Mouse (Mus musculus): ENCODE data around the gene Nudt14.

The Nudt14 gene

DNA sequence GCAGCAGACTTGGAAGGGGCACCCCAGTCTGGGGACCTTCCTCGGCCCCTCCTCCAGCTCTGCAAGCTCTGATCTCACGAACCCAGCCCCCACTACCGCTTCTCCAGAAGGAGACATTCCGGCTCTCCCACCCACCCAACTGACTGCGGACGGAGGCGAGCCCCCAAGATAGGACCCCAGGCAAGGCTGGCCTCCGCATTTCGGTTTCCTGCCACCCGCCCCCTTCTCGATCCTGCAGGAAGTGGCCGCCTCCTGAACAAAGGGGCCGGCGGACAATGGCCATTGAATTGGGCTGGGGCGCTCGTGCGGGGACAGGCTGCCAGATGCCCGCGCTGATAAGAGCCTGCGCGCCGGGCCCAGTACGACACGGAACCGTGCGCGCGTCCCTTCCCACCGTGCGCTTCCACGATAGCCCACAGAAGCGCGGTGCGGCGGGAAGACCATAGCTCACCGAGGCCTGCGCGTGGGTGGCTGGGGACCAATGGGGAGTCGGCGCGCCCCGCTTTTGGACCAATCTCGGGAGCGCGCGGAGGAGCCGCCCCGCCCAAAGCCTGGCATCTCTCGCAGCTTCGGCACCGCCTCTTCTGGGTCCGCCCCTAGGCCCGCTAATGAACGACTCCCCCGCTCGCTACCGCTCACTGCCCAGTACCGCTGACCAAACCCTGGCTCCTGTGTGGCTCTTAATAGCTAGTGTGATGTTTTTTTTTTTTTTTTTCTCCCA, 8.3 kb upstream of the Nudt14 start:
- peak; percentile 91 to 95 for DNase-seq

DNA sequence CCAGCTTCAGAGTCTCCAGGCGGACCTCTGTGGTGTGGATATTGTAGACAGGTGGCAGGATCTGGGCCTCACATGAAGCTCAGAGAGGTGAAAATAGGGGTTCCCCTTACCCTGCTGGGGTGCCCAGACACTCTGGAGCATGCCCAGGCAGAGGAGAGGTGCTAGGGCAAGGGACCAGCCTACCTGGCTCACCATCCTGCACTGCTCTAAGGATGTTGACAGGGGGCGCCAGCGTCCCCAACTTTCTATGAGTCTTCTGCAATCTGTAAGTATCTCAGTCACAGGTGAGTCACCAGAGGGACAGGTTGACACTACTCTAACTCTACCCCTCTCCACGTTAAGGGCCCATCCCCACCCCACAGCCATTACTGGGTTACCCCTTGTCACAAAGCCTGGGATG, 5.4 kb upstream of the Nudt14 start:
- DNase-seq, result peak in 1 of 2 experiments; percentile 52

DNA sequence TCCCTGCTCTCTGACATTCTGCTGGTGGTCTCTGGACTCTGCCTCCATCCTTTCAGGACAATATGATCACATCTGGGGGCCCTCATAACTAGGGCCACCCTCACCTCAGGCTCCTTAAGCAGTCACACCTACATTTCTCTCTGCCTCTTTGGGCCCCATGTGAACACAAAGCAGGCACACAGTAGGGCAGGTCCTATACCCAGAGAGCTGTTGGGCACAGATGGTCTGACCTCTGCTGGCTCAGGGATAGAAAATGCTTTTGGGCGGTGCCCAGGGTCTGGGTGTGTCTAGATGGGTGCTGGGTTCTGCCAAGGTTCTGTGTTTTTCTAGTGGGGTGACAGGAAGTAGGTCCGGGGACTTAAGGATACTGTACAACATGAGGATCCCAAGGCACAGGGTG, 1.7 kb upstream of the Nudt14 start:
- DNase-seq, result no peak

DNA sequence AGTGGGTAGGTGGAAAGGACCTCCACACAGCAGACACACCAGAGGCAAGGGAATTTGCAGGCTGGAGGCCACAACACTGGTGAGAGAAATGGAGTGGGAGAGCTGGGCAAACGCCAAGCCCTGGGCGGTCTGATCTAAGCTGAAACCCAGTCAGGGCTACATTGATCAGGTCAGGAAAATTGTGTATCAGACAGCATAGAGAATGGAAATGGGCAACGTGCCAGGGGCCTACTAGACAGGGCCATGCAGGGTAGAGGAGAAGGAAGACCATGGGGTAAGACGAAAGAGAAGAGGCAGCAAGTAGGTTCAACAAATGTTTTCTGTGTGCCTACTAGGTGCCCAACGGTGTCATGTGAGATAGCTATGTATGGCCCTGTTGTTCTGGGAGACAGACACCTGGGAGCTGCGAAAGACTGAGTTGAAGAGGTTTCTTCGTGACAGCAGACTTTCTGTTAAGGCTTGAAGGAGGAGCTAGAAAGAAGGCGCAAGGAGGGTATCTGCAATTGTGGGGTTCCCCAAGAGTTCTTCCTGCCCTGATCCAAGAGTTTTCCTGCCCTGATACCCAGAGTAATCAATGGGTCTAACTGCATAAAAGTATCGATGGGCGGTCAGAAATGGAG, 658 bp downstream of the Nudt14 start:
- no peak for DNase-seq

DNA sequence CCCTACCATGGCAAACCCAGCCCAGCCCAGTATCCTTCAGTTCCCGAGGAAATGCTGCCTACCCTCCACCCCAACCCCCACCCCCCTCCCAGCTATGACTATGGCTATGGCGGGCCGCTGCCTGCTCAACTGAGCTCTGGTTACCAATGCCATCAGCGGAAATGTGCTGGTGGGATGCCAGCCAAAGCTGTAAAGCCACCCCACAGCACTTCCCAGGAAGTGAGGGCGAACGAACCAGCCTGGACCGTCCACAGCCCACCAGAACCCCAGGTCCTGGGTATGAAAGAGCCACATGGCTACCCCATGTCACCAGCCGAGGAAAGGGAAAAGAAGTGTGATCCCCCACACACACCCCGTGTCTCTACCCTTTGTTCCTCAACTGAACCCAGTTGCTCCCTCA, 1.2 kb downstream of the Nudt14 start:
- DNase-seq, result peak in 1 of 2 experiments; percentile 55

DNA sequence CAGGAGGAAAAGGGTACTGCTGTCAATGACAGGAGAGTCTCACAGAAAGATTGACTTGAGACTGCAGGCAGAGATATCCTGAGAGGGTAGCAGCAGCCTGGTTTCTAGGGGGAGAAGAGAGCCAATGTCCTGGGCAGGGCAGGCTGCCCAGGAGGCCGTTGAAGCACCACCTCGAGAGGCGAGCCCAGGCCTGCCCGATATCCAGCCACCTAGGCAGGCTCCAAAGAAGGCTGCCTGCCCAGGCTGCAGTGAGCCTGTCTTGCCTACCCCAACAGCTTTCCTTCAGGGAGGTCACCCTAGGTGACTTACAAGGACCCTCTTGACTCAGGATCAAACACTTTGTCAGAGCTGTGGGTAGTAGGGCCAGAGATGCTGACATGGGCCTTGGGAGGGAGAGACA, 1.7 kb downstream of the Nudt14 start:
- no peak for DNase-seq

DNA sequence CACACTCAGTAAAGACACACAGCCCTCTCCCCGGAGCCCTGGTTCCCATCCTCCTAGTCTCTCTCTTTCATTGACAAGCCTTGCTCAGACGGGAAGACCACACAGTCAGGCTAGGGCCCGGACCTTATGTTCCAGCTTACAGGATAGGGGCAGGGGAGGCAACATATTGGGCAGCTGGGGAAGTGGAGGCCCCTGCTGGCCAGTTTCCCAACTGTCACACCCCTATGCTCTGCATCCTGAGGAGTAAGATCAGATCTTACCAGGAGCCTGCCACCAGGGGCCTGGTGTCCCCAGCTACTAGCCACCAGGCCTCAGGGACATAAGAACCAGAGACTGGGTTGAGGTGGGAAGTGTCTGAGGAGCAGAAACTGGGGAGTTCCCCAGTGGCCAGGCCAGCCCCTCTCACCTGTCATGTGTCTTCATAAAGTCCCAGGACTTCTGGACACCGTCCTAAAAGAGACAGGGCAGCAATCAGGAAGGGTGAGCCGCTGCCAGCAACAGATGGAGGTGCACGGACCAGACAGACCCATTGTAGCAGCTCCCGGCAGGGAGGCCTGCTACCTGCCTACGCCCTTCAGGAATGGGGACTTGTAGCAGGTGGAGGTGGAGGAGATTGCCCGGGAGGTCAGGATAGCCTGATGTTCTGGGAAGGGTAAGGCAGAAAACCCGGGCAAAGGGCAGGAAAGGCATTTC, 2.9 kb downstream of the Nudt14 start:
- peak; percentile 61 to 67 for DNase-seq

DNA sequence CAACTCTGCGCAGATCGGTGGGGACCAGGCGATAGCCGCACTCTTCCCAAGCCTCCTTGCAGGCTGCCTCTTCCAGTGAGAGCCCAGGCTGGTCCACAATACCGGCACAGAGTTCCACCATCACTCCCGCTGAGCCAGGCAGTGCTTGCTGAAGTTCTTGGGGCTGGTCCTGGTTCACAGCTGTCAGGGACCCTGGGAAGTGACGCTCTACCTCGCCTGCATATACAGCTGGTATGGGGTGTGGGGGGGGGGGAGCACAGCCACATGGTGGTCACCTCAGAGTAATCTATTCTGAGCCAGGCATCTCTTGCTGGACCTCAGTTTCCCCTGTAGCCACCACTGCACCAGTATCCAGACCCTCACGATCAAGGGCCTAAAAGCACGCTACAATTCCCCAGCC, 3.6 kb downstream of the Nudt14 start:
- no peak for DNase-seq

DNA sequence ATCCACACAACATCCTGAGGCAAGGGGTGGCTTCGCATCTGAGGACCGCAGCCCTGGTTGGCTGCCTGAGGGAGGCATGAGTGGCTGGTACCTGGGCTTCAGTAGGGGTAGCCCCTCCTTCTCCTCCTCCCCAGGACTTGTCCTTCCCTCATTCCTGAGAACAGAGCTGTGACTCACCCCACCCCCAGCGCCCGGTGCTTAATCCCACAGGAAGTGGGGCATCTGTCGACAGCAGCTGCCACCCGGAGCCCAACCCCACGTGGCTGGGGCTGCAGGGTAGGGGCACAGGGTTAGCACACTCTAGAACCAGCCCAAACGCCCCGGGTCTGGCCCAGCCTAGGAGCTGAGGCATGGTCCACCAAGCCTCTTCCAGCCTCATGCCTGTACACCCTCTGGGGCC, 4.0 kb downstream of the Nudt14 start:
- peak in 1 of 2 experiments; percentile 57 for DNase-seq

DNA sequence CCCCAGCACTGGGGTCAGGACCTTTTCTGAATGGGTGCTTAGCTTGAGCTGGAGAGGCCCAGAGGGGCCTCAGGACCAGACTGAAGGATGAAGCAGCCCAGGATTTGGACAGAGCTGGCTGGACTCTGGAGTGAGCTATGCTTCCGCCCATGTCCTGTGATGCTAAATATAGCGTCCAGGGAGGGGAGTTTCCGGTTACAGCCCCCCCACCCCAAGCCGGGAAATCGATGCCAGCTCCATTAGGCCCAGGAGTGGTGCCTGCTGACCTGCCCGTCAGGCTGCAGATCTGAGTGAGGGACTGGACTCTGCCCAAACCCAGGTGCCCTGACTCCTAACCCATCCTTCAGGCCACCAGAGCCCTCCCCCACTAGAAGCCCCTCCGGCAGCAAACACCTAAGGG, 9.3 kb downstream of the Nudt14 start:
- DNase-seq, result no peak

DNA sequence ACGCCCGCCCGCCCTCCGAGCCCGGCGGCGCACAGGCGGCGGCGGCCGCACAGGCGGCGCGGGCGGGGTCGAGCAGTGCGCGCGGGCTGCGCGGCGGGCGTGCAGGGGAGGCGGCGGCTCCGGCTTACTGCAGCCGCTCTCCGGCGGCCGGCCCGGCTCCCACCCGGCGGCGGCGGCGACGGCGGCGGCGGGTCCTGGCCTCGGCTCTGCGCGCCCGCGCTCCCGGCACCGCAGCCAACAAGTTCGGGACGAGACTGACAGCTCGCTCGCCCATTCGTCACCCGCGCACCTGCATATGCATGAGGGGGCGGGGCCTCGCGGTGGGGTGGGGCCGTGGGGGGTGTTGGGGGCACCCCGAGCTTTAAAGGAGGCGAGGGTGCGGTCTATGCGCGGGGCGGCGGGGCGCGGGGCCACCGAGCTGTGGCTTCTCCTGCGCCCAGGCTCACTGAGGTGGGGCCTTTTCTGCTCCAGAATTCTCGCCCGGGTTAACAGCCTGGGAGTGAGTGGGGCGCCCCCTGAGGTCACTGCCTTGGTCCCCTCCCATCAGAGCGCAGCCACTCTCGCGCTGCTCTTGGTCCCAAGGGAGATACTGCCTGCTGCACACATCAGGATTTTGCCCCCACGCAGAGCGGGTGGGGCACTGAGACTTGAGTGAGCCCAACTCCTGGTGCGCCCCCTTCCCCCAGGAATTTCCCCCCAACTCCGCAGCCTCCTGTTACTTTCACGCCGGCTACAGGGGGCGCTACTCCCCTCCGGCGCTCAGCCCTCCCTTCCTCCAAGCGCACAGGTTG, 12.2 kb downstream of the Nudt14 start, which contains the start of gene Jag2:
Gene Jag2 (minus strand): TSS at position 215 of the 791 bp plus-strand sequence.
- peak; percentile 72 to 81 for DNase-seq

DNA sequence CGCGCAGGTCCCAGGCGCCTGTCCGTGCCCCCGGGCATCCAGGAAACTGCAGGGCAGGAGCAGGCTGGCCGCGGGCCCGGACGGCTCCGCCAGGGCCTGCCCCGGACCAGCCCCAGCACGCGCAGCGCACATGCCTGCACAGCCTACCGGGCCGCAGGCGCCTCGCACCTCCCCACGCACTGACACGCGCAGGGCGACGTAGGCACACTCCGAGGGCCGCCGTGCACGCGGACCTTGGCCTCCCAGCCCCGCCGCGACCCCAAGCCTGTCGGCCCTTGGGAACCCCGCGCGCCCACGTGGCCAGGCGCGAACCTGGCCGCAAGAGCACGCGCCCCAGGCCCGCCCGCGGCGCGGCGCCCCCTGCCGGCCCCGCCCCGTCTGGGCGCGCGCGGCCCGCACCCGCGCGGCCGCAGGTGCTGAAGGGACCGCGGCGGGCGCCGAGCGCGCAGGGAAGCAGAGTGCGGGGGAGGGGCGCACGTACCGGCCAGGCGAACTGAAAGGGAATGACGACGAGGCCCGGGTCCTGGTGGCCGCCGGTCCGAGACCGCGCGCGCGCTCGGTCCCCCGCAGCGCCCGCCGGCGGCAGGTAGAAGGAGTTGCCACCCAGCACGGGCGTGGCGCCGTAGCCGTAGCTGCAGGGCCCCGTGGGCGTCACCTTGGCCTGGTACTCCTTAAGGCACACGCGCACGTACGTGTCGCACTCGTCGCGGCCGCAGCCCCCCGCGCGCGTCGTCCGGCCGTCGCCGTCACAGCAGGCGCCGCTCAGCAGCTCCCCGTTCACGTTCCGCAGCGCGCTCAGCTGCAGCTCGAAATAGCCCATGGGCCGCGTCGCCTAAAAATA, 13.3 kb downstream of the Nudt14 start:
- peak; percentile 55 to 75 for DNase-seq

DNA sequence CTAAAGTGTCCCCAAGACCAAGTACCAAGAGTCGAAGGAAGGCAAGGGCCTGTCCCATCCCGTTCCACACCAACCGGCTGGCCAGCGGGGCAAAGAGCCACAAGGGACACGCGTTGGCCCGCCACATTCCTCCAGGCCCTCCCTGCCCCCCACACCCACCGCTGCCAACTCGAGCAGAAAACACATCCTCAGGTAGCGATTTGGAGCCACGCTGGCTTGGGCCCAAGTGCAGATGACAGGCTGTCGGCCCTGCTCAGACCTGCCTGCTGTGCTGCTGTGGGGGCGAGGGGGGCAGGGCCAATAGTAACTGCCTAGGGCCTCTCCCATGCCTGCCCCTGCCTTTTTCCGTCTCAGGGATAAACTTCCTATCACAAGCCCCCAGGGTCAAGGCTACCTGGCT, 14.7 kb downstream of the Nudt14 start:
- no peak for DNase-seq

DNA sequence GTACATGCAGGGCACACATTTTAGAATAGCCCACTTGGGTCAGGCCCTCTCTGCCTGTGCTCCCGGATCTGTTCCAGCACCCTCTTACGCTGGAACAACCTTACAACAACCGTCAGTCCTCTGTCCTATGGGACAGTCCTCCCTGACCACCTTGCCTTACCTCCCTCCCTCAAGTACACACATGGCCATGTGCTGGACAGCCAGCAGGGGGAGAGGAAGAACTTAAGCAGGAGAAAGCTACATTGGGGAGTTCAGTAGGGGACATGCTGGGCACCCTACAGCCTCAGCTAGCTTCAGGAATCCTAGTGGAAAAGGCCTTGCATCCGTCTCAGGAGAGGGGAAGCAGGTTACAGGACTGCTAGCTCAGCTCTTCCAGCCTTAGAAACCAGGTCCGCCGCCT, 16.0 kb downstream of the Nudt14 start:
- DNase-seq, result no peak

DNA sequence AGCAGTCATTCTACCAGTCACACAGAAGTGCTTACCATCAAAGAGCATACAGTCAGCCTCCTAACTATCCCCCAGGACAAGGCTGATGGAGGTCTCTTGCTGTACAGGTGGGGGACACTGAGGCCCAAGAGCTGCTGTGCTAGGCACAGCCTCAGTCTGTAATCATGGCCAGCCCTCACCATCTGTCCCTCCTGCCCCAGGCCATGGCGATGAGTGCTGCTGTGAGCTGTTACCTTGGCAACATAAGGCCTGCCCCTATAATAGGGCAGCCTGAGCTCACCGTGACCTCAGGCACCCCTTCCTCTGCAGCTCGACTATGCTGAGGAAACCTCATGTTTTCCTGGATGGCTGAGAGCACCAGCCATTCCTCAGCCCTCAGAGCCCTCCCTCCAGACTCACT, 19.4 kb downstream of the Nudt14 start:
- no peak for DNase-seq

DNA sequence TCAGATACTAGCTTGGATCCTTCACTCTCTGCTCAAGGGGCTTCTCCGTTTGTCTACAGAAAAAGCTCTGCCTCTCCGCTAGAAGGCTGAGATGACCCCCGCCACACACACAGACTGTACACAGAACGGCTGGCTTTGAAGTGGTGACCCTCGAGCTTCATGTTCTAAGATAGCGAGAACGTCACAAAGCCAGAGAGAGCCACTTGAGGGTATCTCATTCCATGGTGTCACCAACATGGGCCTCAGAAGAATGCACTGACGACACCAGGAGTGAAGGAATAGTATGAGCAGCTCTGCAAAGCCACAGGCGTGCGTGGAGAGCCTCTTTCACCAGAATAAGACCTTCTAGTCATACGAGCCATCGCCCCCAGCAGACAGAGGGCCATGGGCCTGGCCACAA, 20.4 kb downstream of the Nudt14 start:
- DNase-seq, result no peak

DNA sequence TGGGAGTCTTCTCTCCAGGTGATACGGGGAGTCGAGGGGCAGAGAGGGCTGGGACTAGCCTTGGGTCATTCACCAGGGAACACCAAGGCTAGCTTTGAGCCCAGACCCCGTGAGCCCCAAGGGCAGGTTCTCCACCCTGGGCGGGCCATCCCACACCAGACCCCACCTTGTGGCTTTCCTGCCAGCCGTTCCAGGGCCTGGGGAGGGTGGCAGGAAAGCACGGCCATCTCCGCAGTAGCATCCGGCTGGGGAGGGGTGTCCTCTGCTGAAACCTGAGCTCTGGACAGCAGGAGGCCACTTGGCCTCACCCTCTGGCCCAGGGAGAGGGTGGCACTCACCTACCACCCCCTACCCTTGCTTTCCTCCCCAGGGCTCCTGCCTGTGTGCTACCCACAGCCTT, 24.0 kb downstream of the Nudt14 start:
- DNase-seq, result peak in 1 of 2 experiments; percentile 59

DNA sequence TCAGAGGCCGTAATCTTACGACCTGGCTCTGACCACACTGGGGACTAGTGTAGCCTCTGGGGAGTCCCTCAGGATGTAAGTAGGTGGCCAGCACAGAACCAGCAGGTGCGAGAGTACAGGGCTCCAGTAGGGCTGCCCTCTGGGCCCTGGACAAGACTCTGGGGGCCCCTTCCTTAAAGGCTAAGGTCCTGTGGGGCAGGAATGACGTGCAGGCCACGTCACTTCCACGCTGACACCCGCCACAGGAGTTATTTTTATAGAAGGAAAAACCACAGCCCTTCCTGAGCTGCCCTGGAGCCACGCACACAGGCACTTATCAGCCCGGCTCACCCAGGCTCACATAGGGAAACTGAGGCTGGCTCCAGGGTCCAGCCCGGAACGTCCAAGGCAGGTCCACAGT, 24.4 kb downstream of the Nudt14 start:
- DNase-seq, result no peak

DNA sequence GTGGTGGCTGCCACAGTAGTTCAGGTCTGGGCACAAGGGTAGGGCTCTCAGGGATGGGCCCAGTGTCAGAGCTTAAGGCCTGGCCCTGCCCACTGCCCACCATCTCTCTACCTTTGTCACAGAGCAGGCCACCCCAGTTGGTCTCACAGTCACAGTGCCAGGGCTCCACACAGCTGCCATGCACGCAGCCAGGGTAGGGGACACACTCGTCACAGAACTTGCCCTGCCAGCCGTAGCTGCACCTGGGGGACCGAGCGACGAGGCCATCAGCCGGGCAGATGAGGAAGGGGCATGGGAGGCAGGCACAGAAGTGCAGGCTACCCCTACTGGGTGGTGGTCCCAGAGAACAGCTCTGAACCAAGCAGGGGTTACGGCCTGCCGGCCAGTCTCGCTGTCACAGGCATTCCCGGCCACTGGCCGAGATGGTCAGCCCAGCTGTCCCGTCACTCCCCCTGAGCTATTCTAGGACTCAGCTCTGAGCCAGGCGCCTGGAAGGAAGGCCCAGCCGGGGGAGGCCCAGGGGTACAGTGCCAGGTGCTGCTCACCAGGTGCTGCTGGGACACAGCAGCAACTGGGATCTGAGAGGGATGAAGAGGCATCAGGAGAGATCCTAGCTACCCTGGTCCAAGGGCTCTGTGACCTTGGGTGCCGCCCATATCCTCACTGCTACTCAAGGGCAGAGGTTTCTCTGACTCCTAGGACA, 25.1 kb downstream of the Nudt14 start:
- no peak for DNase-seq

DNA sequence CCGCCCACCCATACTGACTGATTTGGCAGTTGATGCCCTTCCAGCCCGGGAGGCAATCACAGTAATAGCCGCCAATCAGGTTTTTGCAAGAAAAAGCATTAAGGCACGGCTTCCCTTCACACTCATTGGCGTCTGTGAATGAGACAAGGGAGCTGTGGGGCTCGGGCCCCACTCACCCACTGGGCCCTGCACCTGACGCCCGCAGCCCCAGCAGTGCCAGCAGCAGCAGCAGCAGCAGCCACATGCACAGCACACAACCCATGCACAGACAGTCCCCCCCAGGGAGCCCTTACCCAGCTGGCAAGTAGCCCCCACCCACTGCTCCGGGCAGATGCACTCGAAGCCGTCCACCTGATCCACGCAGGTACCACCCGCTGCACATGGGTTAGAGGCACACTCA, 26.3 kb downstream of the Nudt14 start:
- DNase-seq, result no peak

DNA sequence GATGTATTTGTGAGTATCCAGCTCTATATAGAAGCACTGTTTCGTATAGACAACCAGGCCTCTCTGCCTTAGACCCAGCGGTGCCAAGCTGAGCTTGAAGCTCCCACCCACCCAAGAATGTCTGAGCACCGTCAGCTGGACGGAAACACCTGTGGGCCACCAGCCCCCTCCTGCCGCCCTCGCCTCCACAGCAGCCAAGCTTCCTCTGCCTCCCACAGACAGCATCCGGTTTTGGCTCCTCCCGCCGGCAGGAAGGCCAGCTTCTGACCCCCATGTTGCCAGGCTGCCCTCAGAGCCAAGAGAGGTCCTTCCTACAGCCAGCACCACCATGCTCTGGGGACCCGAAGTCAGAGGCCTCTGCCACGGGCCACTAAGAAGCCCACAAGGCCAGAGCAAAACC, 27.4 kb downstream of the Nudt14 start:
- peak in 1 of 2 experiments; percentile 67 for DNase-seq
